Mouse (Mus musculus): ENCODE results near the gene Ift20. TPM values are rescaled to one million over a fixed set of nuclear protein-coding genes. Genes with fewer than 3 reads are reported as not detected.
"Not testable (repeated sequence)": the region's sequence is repeated elsewhere in the genome, so short reads cannot be mapped to it uniquely, and the experiment has no call there.

The Ift20 gene
- total RNA-seq, 2 experiments from 2014 or later, result 74.0 to 76.6 TPM

DNA sequence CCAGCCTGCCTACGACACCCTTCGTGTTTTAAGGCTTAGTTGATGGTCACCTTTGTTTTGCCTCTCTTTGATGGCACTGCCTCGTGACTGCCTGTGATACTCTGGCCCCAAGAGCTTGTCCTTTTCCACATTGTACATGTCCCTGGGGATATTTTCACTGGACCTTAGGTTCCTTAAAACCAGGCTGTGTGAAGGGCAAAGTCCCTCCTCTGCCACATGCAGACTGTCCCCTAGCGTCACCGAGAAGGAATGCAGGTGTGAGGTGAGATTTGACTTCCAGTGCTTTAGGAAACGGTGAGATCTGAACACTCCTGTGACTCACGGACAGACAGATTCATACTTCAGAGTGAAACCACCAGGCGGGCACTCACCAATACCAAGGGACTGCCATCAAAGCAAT, 21.1 kb downstream of the Ift20 start:
- DNase-seq (ENCODE audit: low spot score in 2 of 2), result no peak

DNA sequence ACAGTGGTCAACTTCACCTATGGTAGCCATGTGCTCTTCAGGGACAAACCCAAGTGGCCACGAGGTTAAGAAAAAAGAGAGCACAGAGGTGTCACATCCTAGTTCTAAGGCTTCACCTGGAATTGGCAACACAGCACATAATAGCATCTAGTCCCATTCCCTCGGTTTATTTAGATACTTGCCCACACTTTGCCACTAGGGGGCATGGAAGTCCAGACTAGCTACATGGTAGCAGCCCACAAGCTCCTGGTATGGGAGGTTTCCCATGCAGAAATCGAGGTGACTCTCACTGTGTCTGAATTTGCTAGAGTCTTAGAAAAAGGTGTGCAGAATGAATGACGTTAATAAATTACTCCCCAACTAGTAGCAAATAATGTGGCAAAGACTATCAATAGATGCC, 24.3 kb downstream of the Ift20 start:
- DNase-seq (ENCODE audit: low spot score in 2 of 2), result peak; percentile 72 to 83

DNA sequence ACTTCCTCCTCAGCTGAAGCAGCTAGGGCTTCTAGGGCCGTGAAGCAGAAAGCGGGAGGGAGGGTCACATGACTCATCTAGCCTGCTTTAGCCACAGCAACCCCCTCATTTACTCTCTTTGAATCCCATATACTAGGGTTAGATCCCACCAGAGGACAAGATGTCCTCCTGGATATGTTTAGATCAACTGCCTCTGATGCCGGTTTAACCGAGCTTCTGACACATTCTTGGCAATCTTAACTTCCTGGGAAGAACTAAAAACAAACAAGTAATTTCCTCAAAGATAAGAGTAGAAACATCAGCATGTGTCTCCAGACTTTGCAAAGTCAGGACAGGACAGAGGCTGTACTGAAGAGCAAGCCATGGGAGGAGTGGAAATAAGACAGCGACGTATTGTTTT, 30.6 kb downstream of the Ift20 start:
- DNase-seq (ENCODE audit: low spot score in 2 of 2), result no peak

DNA sequence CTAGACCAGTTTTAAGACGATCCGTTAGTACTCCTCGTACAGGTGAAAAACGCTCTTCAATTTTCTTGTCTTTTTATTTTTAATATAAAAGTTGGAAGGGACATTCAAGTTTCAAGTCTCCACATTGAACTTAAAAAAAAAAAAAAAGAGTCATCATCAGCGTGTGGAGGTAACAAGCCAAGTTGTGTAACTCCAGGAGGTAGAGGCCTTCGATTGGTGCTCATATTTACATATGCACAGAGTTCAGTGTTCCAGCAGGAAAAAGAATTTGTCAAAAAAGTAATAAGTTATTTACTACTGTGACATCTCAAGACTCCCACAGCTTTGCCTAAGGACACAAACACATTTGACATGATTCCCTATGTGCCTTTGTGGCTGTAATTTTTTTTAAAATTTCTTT, 31.5 kb downstream of the Ift20 start:
- no peak for DNase-seq (ENCODE audit: low spot score in 2 of 2)

DNA sequence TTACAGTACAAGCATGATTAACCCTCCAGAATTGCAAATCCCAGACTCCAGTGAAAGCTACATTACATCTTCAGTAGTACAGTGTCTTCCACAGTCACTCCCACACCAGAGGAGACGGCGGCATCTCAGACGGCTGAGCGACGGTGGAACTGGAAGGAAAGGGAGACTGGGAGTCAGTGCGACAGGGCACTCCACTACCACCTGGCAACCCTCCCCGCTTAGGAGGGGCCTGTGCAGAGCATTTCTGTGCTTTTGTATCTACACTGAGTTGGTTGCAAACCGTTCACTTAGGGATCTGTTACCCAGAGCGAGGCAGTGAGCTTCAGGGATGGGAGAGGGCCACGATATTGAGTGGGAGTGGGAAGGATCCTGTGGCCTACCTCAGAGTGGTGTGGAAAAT, 32.7 kb downstream of the Ift20 start:
- no peak for DNase-seq (ENCODE audit: low spot score in 2 of 2)

DNA sequence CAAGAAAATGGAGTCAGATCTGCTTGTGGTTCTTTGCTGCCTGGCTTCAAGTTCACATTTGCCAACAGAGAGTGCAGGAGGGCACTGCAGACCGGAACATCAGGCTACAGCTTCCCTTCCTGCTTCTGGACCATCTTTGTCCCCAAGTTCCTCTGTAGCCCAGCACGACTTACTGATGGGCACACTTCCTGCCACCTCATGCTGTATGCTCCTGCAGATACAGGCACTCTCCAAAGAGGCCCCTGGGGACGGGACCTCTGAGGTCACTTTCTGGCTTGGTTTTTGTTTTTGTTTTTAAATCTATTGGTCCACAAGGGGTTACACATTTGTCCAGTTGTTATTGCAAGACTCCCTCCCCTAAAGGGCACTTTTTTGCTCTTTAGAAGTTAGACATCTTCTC, 33.6 kb downstream of the Ift20 start:
- no peak for DNase-seq (ENCODE audit: low spot score in 2 of 2)

DNA sequence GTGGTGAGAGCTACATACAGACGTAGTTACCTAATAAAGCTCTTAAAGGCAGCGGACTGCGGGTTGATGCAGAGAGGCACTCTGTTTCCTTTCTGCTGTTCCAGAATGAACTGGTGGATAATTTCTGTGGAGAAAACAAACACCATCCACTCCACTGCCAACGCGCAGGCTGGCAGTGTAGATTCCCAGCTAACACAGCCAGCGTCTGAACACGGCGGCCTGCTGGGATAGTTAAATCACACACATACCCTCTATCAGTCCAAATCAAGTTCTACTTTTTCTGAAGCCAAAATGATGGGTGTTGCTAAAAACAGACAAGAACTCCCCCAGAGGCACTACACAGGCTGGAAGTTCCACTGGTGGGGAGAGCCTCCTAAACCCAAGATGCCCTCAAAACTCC, 35.3 kb downstream of the Ift20 start:
- peak in 1 of 2 experiments; percentile 47 for DNase-seq (ENCODE audit: low spot score in 2 of 2)

DNA sequence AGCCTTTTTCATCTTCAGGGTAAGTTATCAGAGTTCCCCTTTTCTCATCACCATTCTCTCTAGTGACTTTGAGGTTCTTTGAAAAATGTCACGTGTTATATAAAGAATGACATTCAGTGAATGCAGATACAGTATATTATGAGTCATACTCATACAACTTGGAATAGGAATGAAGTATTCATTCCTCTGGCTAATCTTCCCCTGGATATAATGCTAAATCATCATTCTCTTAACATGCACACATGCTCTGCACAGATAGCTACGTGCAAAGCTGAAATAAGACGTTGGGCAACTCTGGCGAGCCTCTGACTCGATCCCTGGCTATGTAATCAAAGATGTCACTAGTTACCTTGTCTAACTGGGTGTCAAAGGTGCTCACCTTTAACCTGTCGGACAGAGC, 35.7 kb downstream of the Ift20 start:
- DNase-seq (ENCODE audit: low spot score in 2 of 2), result no peak

DNA sequence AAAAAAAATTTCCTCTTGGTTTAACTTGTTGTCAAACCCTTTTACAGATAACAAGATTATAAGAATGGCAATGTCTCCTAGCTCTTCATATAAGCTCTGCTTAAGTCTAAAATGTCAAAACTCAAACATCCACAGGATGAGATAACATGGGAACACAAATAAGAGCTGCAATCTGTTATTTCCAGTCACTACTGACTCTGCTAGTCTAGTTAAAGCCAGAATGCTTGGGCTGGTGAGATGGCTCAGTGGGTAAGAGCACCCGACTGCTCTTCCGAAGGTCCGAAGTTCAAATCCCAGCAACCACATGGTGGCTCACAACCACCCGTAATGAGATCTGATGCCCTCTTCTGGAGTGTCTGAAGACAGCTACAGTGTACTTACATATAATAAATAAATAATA, 37.9 kb downstream of the Ift20 start:
- DNase-seq (ENCODE audit: low spot score in 2 of 2), result not testable (repeated sequence)

DNA sequence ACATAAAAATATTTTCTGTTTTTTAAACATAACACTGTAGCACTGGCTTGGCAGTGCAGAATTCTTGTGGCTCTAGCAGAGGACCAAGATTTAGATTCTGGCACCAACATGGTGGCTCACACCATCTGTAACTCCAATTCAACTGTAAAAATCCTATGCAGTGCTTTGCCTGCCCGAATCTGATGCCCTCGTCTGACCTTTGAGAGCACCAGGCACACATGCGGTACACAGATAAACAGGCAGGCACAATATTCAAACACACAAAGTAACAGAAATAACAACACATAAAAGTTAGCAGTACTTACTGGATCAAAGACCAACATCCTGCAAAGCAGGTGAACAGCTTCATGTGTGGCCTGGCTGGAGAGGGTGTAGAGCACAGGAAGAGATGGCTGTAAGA, 38.4 kb downstream of the Ift20 start:
- no peak for DNase-seq (ENCODE audit: low spot score in 2 of 2)

DNA sequence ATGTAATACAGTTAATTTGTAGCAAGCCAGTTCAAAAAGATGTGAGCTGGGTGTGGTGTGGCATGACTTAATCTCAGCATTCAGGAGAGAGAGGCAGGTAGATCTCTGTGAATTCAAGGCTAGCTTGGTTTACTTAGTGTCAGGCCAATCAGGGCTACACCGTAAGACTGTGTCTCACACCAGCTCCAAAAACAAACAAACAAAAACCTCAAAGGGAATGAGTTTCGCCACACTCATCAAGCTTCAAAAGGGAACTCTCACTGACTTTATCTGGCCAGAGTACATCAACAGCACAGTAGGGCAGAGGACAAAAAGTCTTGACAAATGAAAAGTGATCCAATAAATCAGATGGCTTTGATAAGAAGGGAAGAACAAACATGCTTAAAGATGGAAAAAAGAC, 38.8 kb downstream of the Ift20 start:
- DNase-seq (ENCODE audit: low spot score in 2 of 2), result no peak

DNA sequence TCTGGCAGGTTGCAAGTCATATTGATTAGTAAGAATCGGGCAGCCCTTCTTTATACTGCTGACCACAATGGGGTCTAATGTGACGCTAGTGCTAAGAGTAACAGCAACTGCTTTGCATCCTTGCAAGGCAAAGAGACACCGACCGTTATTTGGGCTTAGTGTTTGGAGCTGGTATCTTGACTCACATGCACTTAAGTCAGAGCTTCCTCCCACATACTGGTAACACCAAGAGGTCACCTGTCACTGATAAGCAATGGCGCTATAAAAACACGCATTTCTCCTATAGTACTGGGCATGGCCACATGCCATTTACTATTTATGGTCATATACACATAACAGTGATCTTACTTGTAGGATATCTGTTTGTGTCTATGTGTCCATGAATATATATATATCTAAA, 46.7 kb downstream of the Ift20 start:
- DNase-seq (ENCODE audit: low spot score in 2 of 2), result no peak

DNA sequence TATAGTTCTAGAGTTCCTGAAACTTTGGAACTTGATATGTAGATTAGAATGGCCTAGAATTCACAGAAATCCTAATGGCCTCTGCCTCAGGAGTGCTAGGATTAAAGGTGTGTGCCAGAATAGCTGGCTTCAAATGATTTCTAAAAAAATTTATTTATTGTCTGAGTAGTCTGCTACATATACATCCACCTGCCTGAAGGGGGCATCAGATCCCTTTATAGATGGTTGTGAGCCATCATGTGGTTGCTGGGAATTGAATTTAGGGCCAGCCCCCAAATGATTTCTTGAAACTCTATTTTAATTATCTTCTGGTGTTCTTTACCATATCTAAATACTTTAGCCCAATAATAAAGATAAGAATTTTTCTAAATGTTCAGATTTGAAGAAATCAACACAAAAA, 49.9 kb downstream of the Ift20 start:
- DNase-seq (ENCODE audit: low spot score in 2 of 2), result no peak

DNA sequence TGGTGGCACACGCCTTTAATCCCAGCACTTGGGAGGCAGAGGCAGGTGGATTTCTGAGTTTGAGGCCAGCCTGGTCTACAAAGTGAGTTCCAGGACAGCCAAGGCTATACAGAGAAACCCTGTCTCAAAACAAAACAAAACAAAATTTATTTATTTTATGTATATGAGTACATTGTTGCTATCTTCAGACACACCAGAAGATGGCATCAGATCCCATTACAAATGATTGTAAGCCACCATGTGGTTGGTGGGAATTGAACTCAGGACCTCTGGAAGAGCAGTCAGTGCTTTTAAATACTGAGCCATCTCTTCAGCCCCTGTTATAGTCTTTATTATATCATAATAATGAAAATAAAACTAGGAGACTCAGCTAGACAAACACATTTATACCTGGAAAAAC, 51.5 kb downstream of the Ift20 start:
- DNase-seq (ENCODE audit: low spot score in 2 of 2), result not testable (repeated sequence)

Other genes with a start within 250 kb of the Ift20 start
- 1 to 10 TPM in 1 of 2 experiments, under 1 TPM in 1; 0.47 to 1.8 TPM for gene BC030499, start 245.5 kb upstream of the Ift20 start, total RNA-seq (2021)
- gene Spag5, start 234.8 kb upstream of the Ift20 start, total RNA-seq (2021), result 1 to 10 TPM; 6.5 to 7.1 TPM
- 100 to 1,000 TPM; 396 to 461 TPM for gene Aldoc, start 213.4 kb upstream of the Ift20 start, total RNA-seq (2021)
- 10 to 100 TPM; 75.0 to 75.9 TPM for gene Pigs, start 207.9 kb upstream of the Ift20 start, total RNA-seq (2021)
- gene Unc119, start 192.9 kb upstream of the Ift20 start, total RNA-seq (2021), result 10 to 100 TPM; 37.6 to 39.0 TPM
- gene Foxn1, start 149.8 kb upstream of the Ift20 start, total RNA-seq (2021), result not detected
- gene Slc13a2, start 114.1 kb upstream of the Ift20 start, total RNA-seq (2021), result not detected
- gene Slc46a1, start 70.7 kb upstream of the Ift20 start, total RNA-seq (2021), result 10 to 100 TPM; 10.7 to 13.0 TPM
- gene Sarm1, start 38.6 kb upstream of the Ift20 start, total RNA-seq (2021), result 10 to 100 TPM; 55.9 to 59.0 TPM
- gene Vtn, start 37.3 kb upstream of the Ift20 start, total RNA-seq (2021), result 10 to 100 TPM; 65.7 to 66.3 TPM
- 1 to 10 TPM; 2.4 to 3.1 TPM for gene Sebox, start 32.9 kb upstream of the Ift20 start, total RNA-seq (2021)
- 10 to 100 TPM; 34.2 to 40.6 TPM for gene Tmem199, start 24.2 kb upstream of the Ift20 start, total RNA-seq (2021)
- 100 to 1,000 TPM; 116 to 126 TPM for gene Poldip2, start 24.2 kb upstream of the Ift20 start, total RNA-seq (2021)
- 10 to 100 TPM; 46.3 to 47.5 TPM for gene Tnfaip1, start within 50 bp of the Ift20 start, total RNA-seq (2021)
- 10 to 100 TPM; 21.7 to 22.8 TPM for gene Tmem97, start 14.4 kb downstream of the Ift20 start, total RNA-seq (2021)
- gene Nlk, start 161.0 kb downstream of the Ift20 start, total RNA-seq (2021), result 10 to 100 TPM; 36.9 to 41.9 TPM
- 10 to 100 TPM; 16.2 to 19.4 TPM for gene Ccnq, start 215.4 kb downstream of the Ift20 start, total RNA-seq (2021)